Comparison of ENCODE assay signal across 19 mouse cellular contexts in the genomic region with DNA sequence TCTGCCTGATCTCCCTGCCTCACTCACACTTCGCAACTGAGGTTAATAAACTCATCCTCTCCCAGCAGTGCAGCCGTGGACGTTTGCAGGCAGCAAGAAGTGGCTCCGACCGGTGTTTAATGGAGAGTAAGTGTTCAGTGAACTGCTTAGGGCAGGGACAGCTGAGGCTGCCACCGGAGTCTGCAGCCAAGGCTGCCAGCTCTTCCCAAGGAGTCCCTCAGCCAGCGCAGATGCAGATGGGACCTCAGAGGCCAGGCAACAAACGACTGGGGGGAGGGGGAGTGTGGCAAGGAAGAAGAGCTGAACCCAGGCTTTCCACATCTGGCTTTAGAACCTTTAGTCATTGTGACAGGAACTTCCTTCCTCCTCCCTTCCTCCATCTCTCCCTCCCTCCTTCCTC. TPM values are rescaled to one million over a fixed set of nuclear protein-coding genes. Genes with fewer than 3 reads are reported as not detected.
A peak's percentile ranks its signal among the peaks of the same experiment; 100 is the strongest.
DNase-seq lines count a peak whose midpoint lies in the region; ATAC-seq and TF ChIP-seq lines count a peak whose summit lies in the region.
"Had no signal": no experiment of that assay in that cellular context is flagged by ENCODE, and none has a peak within 500 bp of the region (broad histone marks: within the 10 kb centered on the region; RNA-seq: fewer than 3 reads in every experiment).

No protein-coding gene starts in this region.

- no peak for ATAC-seq in heart, embryonic 13.5 days (ENCODE audit: extremely low read depth, insufficient number of reproducible peaks, low FRiP score, low TSS enrichment)
- ATAC-seq in midbrain, postnatal 0 days (ENCODE audit: low FRiP score): no peak
- ATAC-seq in embryonic facial prominence, embryonic 11.5 days (replicated peaks; ENCODE audit: insufficient number of reproducible peaks, low FRiP score, low TSS enrichment, low read depth): no peak
- no peak for ATAC-seq in neural tube, embryonic 11.5 days (ENCODE audit: insufficient read depth, low FRiP score, low TSS enrichment)
- ATAC-seq in intestine, embryonic 15.5 days: no peak

- H3K9me3 ChIP-seq in heart, embryonic 13.5 days: 0 out of 2 replicates have a peak, but pooled peaks cover 5% of the 10 kb centered on the region
- H3K9me3 ChIP-seq in midbrain, embryonic 10.5 days (replicated peaks): peaks cover 14% of the 10 kb centered on the region
- no peaks in the 10 kb centered on the region for H3K9me3 ChIP-seq in midbrain, postnatal 0 days (ENCODE audit: low read length)
- no peaks in the 10 kb centered on the region for H3K9me3 ChIP-seq in embryonic facial prominence, embryonic 11.5 days (replicated peaks; ENCODE audit: control insufficient read depth, low read length)
- H3K9me3 ChIP-seq in neural tube, embryonic 11.5 days (ENCODE audit: control insufficient read depth, low read length): no peaks in the 10 kb centered on the region
- H3K9me3 ChIP-seq in intestine, embryonic 15.5 days: 0 out of 2 replicates have a peak, but pooled peaks cover 5% of the 10 kb centered on the region
- H3K9me3 ChIP-seq: liver, embryonic 15.5 days; stomach, embryonic 15.5 days had no signal

- H3K4me2 ChIP-seq in heart, embryonic 13.5 days: 0 out of 2 replicates have a peak overlapping the region, but pooled peaks have one; percentile 26
- no peak overlapping the region for H3K4me2 ChIP-seq in midbrain, postnatal 0 days (ENCODE audit: low read depth, low read length, poor library complexity, severe bottlenecking)
- no peak overlapping the region for H3K4me2 ChIP-seq in embryonic facial prominence, embryonic 11.5 days (ENCODE audit: low read depth, low read length)
- no peak overlapping the region for H3K4me2 ChIP-seq in neural tube, embryonic 11.5 days (ENCODE audit: low read depth)
- no peak overlapping the region for H3K4me2 ChIP-seq in intestine, embryonic 15.5 days (replicated peaks)
- H3K4me2 ChIP-seq: forebrain, embryonic 12.5 days; liver, embryonic 15.5 days; stomach, embryonic 15.5 days had no signal

- no peak for TF ChIP-seq CTCF in midbrain, postnatal 0 days (IDR thresholded peaks at IDR 0.05)

- no peak overlapping the region for H3K27ac ChIP-seq in heart, embryonic 13.5 days (replicated peaks)
- H3K27ac ChIP-seq in midbrain, embryonic 10.5 days (replicated peaks): peak overlapping the region; percentile 7; the same call in 1 of the 2 replicates
- H3K27ac ChIP-seq in midbrain, postnatal 0 days (ENCODE audit: low read depth, low read length): no peak overlapping the region
- no peak overlapping the region for H3K27ac ChIP-seq in embryonic facial prominence, embryonic 11.5 days (replicated peaks; ENCODE audit: low read depth, low read length)
- H3K27ac ChIP-seq in neural tube, embryonic 11.5 days (ENCODE audit: low read depth, low read length): no peak overlapping the region
- H3K27ac ChIP-seq in intestine, embryonic 15.5 days: no peak overlapping the region
- H3K27ac ChIP-seq: forebrain, embryonic 12.5 days; left cerebral cortex, adult 2 months; liver, embryonic 15.5 days; macrophage; stomach, embryonic 15.5 days had no signal

- H3K4me3 ChIP-seq in heart, embryonic 13.5 days: no peak overlapping the region
- no peak overlapping the region for H3K4me3 ChIP-seq in midbrain, embryonic 10.5 days
- H3K4me3 ChIP-seq in midbrain, postnatal 0 days (ENCODE audit: low read depth, low read length): no peak overlapping the region
- H3K4me3 ChIP-seq in embryonic facial prominence, embryonic 11.5 days (ENCODE audit: low read depth, low read length): no peak overlapping the region
- no peak overlapping the region for H3K4me3 ChIP-seq in neural tube, embryonic 11.5 days (ENCODE audit: low read depth, low read length)
- H3K4me3 ChIP-seq in intestine, embryonic 15.5 days (replicated peaks): no peak overlapping the region
- H3K4me3 ChIP-seq: forebrain, embryonic 12.5 days; left cerebral cortex, adult 2 months; liver, embryonic 15.5 days; stomach, embryonic 15.5 days had no signal

- H3K27me3 ChIP-seq in heart, embryonic 13.5 days (replicated peaks): no peaks in the 10 kb centered on the region
- peaks cover 5% of the 10 kb centered on the region; the same call in 1 of the 2 replicates for H3K27me3 ChIP-seq in midbrain, embryonic 10.5 days (ENCODE audit: low read depth, poor library complexity, severe bottlenecking)
- H3K27me3 ChIP-seq in midbrain, postnatal 0 days (ENCODE audit: insufficient read depth, low read length): no peaks in the 10 kb centered on the region
- no peaks in the 10 kb centered on the region for H3K27me3 ChIP-seq in embryonic facial prominence, embryonic 11.5 days (ENCODE audit: control insufficient read depth, insufficient read depth, low read length)
- H3K27me3 ChIP-seq in neural tube, embryonic 11.5 days (ENCODE audit: control insufficient read depth, insufficient read depth, low read length): no peaks in the 10 kb centered on the region
- H3K27me3 ChIP-seq in intestine, embryonic 15.5 days (replicated peaks): no peaks in the 10 kb centered on the region
- H3K27me3 ChIP-seq: liver, embryonic 15.5 days; stomach, embryonic 15.5 days had no signal

- H3K36me3 ChIP-seq in heart, embryonic 13.5 days: no peaks in the 10 kb centered on the region
- no peaks in the 10 kb centered on the region for H3K36me3 ChIP-seq in midbrain, embryonic 10.5 days
- no peaks in the 10 kb centered on the region for H3K36me3 ChIP-seq in midbrain, postnatal 0 days (ENCODE audit: insufficient read depth, low read length)
- no peaks in the 10 kb centered on the region for H3K36me3 ChIP-seq in embryonic facial prominence, embryonic 11.5 days (replicated peaks; ENCODE audit: control insufficient read depth, insufficient read depth, low read depth, low read length)
- no peaks in the 10 kb centered on the region for H3K36me3 ChIP-seq in neural tube, embryonic 11.5 days (ENCODE audit: control insufficient read depth, insufficient read depth, low read length)
- H3K36me3 ChIP-seq in intestine, embryonic 15.5 days: no peaks in the 10 kb centered on the region
- H3K36me3 ChIP-seq: forebrain, embryonic 12.5 days; liver, embryonic 15.5 days; stomach, embryonic 15.5 days had no signal

- H3K4me1 ChIP-seq in heart, embryonic 13.5 days: no peaks in the 10 kb centered on the region; the same call in 1 of the 2 replicates
- H3K4me1 ChIP-seq in midbrain, embryonic 10.5 days: peaks cover 9% of the 10 kb centered on the region
- H3K4me1 ChIP-seq in midbrain, postnatal 0 days (ENCODE audit: insufficient read depth, low read length): no peaks in the 10 kb centered on the region
- no peaks in the 10 kb centered on the region; the same call in 1 of the 2 replicates for H3K4me1 ChIP-seq in embryonic facial prominence, embryonic 11.5 days (ENCODE audit: control insufficient read depth, insufficient read depth, low read length)
- no peaks in the 10 kb centered on the region for H3K4me1 ChIP-seq in neural tube, embryonic 11.5 days (ENCODE audit: control insufficient read depth, insufficient read depth, low read length)
- no peaks in the 10 kb centered on the region for H3K4me1 ChIP-seq in intestine, embryonic 15.5 days (replicated peaks)
- H3K4me1 ChIP-seq: forebrain, embryonic 12.5 days; liver, embryonic 15.5 days; stomach, embryonic 15.5 days had no signal

- no peak overlapping the region for H3K9ac ChIP-seq in heart, embryonic 13.5 days
- H3K9ac ChIP-seq in midbrain, postnatal 0 days (replicated peaks; ENCODE audit: low read length, poor library complexity, severe bottlenecking): no peak overlapping the region
- H3K9ac ChIP-seq in embryonic facial prominence, embryonic 11.5 days (replicated peaks; ENCODE audit: low read length): 0 out of 2 replicates have a peak overlapping the region, but pooled peaks have one; percentile 25
- peak overlapping the region; percentile 16; the same call in 1 of the 2 replicates for H3K9ac ChIP-seq in neural tube, embryonic 11.5 days (ENCODE audit: low read length)
- no peak overlapping the region for H3K9ac ChIP-seq in intestine, embryonic 15.5 days
- H3K9ac ChIP-seq: forebrain, embryonic 12.5 days; liver, embryonic 15.5 days; stomach, embryonic 15.5 days had no signal

- no peak for DNase-seq in heart, adult 8-10 months (ENCODE audit: low spot score)
- no peak for DNase-seq in midbrain, embryonic 10.5 days (ENCODE audit: low spot score)
- DNase-seq in midbrain, postnatal 0 days (ENCODE audit: low spot score): no peak
- no peak for DNase-seq in embryonic facial prominence, embryonic 11.5 days (ENCODE audit: low spot score)
- DNase-seq in neural tube, embryonic 11.5 days (ENCODE audit: low spot score): no peak
- DNase-seq: adrenal gland, postnatal 10 days; cerebellum, adult 11-12 months; cerebellum, postnatal 36 days; gastrocnemius, postnatal 25 days; kidney, adult 11 months; kidney, postnatal 14 days; thymus, adult 2 months had no signal

- WGBS in heart, embryonic 13.5 days: 22% methylated on average over 8 of the region's 8 CpGs
- 26% methylated on average over 8 of the region's 8 CpGs for WGBS in midbrain, embryonic 10.5 days
- 21% methylated on average over 8 of the region's 8 CpGs for WGBS in midbrain, postnatal 0 days
- 17% methylated on average over 8 of the region's 8 CpGs for WGBS in embryonic facial prominence, embryonic 11.5 days
- WGBS in neural tube, embryonic 11.5 days: 26% methylated on average over 8 of the region's 8 CpGs
- WGBS in intestine, embryonic 15.5 days: 15% methylated on average over 8 of the region's 8 CpGs

RNA-seq across cellular contexts. Expression of a gene that starts 47.6 kb away (rescaled TPM):
- polyA plus RNA-seq in heart, embryonic 13.5 days (2015; fragmentation: Nextera tagmentation; extraction: Ambion mirVana): 8.5 and 8.7 TPM in 2 replicates
- 10 to 100 TPM; 10.8 to 17.6 (median 14.2) TPM for total RNA-seq in heart, adult 8-10 months (2022)
- polyA plus RNA-seq in midbrain, embryonic 10.5 days (2016; fragmentation: Nextera tagmentation; extraction: Ambion mirVana): 8.6 and 11.3 TPM in 2 replicates
- total RNA-seq in midbrain, postnatal 0 days (2014; rRNA removed): 394 and 593 TPM in 2 replicates
- polyA plus RNA-seq in midbrain, postnatal 0 days (2015; fragmentation: Nextera tagmentation; extraction: Ambion mirVana): 55.5 and 55.9 TPM in 2 replicates
- 18.3 and 20.5 TPM in 2 replicates for polyA plus RNA-seq in embryonic facial prominence, embryonic 11.5 days (2014; fragmentation: Nextera tagmentation; extraction: Ambion mirVana)
- 20.6 and 21.6 TPM in 2 replicates for polyA plus RNA-seq in neural tube, embryonic 11.5 days (2014; fragmentation: Nextera tagmentation; extraction: Ambion mirVana)
- polyA plus RNA-seq in intestine, embryonic 15.5 days (2015; fragmentation: Nextera tagmentation; extraction: Ambion mirVana): 11.0 and 13.4 TPM in 2 replicates

Comparison
In these comparisons a context has a peak if more than half of its experiments do, and no peak if none do; other contexts are left out.
1. H3K9ac ChIP-seq: peak in embryonic facial prominence, embryonic 11.5 days (single experiment) and neural tube, embryonic 11.5 days (single experiment); none in heart, embryonic 13.5 days (single experiment), midbrain, postnatal 0 days (single experiment) and intestine, embryonic 15.5 days (single experiment).